Mouse (Mus musculus) ES-E14 (cell line): ENCODE measurements around the gene Gm4869. TPM values are rescaled to one million over a fixed set of nuclear protein-coding genes. Genes with fewer than 3 reads are reported as not detected.

Source experiments
- DNase-seq: peaks from one replicate; pipeline ENCODE4 v3.0.0-alpha.2; 2013; ENCODE audit warnings: low read depth, low spot score
- H3K27ac ChIP-seq: 2 replicates; pipeline ENCODE4 v1.5.1; 2012; ENCODE audit warnings: low read depth, mild to moderate bottlenecking, low read length, moderate library complexity, mixed read lengths; ENCODE audit not compliant: poor library complexity, insufficient read depth, severe bottlenecking
- H3K36me3 ChIP-seq: 2 replicates; pipeline ENCODE4 v1.6.1; 2012; ENCODE audit warnings: mild to moderate bottlenecking, low read length, moderate library complexity, mixed read lengths; ENCODE audit not compliant: control insufficient read depth, poor library complexity, insufficient read depth, severe bottlenecking
- H3K4me1 ChIP-seq, 2 experiments: fragments of 150-350 bp in 1 of 2; sonication (generic) in 1 of 2; 2 replicates each; pipeline ENCODE4 v1.6.1; 2012; ENCODE audit warnings: low read length in 2 of 2, mild to moderate bottlenecking in 1 of 2, mixed read lengths in 1 of 2; ENCODE audit not compliant: control insufficient read depth in 2 of 2, insufficient read depth in 2 of 2, poor library complexity in 1 of 2
- H3K4me3 ChIP-seq, 2 experiments: fragments of 150-350 bp in 1 of 2; sonication (generic) in 1 of 2; 2 replicates each; pipeline ENCODE4 v1.5.1; 2012; ENCODE audit warnings: low read length in 2 of 2, low read depth in 1 of 2, mild to moderate bottlenecking in 1 of 2, mixed read lengths in 1 of 2; ENCODE audit not compliant: insufficient read depth in 1 of 2, poor library complexity in 1 of 2, severe bottlenecking in 1 of 2
- H3K9ac ChIP-seq: 2 replicates; pipeline ENCODE4 v1.6.1; 2012; ENCODE audit warnings: low read depth, mild to moderate bottlenecking, low read length, mixed read lengths; ENCODE audit not compliant: poor library complexity, insufficient read depth, severe bottlenecking
- H3K9me3 ChIP-seq: fragments of 150-350 bp; sonication (generic); 2 replicates; pipeline ENCODE4 v1.6.1; 2012; ENCODE audit warnings: low read depth, mild to moderate bottlenecking, low read length; ENCODE audit not compliant: control insufficient read depth, insufficient read depth
- CHD2 ChIP-seq: IDR thresholded peaks from 2 replicates; pipeline ENCODE4 v1.6.1; 2014; ENCODE audit warnings: mild to moderate bottlenecking, low read depth, low read length, inconsistent platforms
- HCFC1 ChIP-seq: IDR thresholded peaks from 2 replicates; pipeline ENCODE4 v1.6.1; 2012; ENCODE audit warnings: low read length, inconsistent platforms, borderline replicate concordance; ENCODE audit not compliant: insufficient read depth
- MAFK ChIP-seq: IDR thresholded peaks from 2 replicates; pipeline ENCODE4 v1.6.1; 2014; ENCODE audit warnings: mild to moderate bottlenecking, low read depth, low read length, inconsistent platforms; ENCODE audit not compliant: insufficient read depth
- ZC3H11A ChIP-seq: IDR thresholded peaks from 2 replicates; pipeline ENCODE4 v1.6.1; 2012; ENCODE audit warnings: low read depth, mild to moderate bottlenecking, inconsistent platforms, low read length, borderline replicate concordance
- ZNF384 ChIP-seq: IDR thresholded peaks from 2 replicates; pipeline ENCODE4 v1.6.1; 2012; ENCODE audit warnings: low read depth, low read length, inconsistent platforms
- in situ Hi-C, 2 experiments: fragments of 600-800 bp; cut with MboI; formaldehyde crosslinking; loops; one replicate each; pipeline ENCODE4 v1.15.1; 2025; ENCODE audit warnings: low sequenced_read_pairs in 2 of 2, inconsistent platforms in 1 of 2; ENCODE audit not compliant: unreplicated experiment in 2 of 2
- total RNA-seq: library from RNA; depleted of rRNA; stranded (reverse); fragments of 300-350 nt; gene quantifications from 2 replicates; pipeline ENCODE4 v1.2.3, GENCODE M21; 2012

The Gm4869 gene
- total RNA-seq, 1 experiment = 0.13 TPM

- Histone ChIP-seq H3K4me3 (no peak overlapping the region), H3K4me1 (peaks cover 0 to 18% of the 10 kb centered on the region in 2 experiments; a peak in 2 of 4 replicates), H3K9ac (no peak overlapping the region), H3K9me3 (no peaks in the 10 kb centered on the region), H3K27ac (no peak overlapping the region), H3K36me3 (no peaks in the 10 kb centered on the region)
- no peak for DNase-seq
- TF ChIP-seq ZC3H11A = no peak
- no peak for TF ChIP-seq HCFC1
- TF ChIP-seq CHD2 = no peak
- TF ChIP-seq ZNF384 = no peak
- no peak for TF ChIP-seq MAFK
- in situ Hi-C loops = no loop called here
These were observed 72.4 kb downstream of the Gm4869 start for GRCm38 (mm10) chr5:140517921-140518230.

GRCm38 (mm10) chr5:140521196-140521595, 75.8 kb downstream of the Gm4869 start:
- peaks cover 0 to 13% of the 10 kb centered on the region in 2 experiments; a peak in 2 of 4 replicates for H3K4me1 ChIP-seq
- no peak overlapping the region for H3K9ac ChIP-seq
- H3K9me3 ChIP-seq = no peaks in the 10 kb centered on the region
- no peak overlapping the region for H3K4me3 ChIP-seq
- peaks cover 7% of the 10 kb centered on the region for H3K36me3 ChIP-seq
- in situ Hi-C loops = no loop called here
- DNase-seq = no peak
- no peak overlapping the region for H3K27ac ChIP-seq
- TF ChIP-seq MAFK = no peak
- TF ChIP-seq HCFC1 = no peak
- TF ChIP-seq ZC3H11A = no peak
- TF ChIP-seq CHD2 = no peak
- TF ChIP-seq ZNF384 = no peak

- DNase-seq = no peak
- TF ChIP-seq ZC3H11A (no peak), ZNF384 (no peak), MAFK (no peak), CHD2 (no peak), HCFC1 (no peak)
- Histone ChIP-seq H3K27ac (no peak overlapping the region), H3K9ac (no peak overlapping the region), H3K4me1 (peaks cover 0 to 6% of the 10 kb centered on the region in 2 experiments; a peak in 1 of 4 replicates), H3K36me3 (peaks cover 7% of the 10 kb centered on the region), H3K9me3 (peaks cover 9% of the 10 kb centered on the region; the same call in 1 of the 2 replicates), H3K4me3 (no peak overlapping the region)
- in situ Hi-C loops = no loop called here
These were observed 81.3 kb downstream of the Gm4869 start for GRCm38 (mm10) chr5:140526754-140527153.

- DNase-seq = no peak
- in situ Hi-C loops = loop anchor here in 1 of 2 experiments (5.0 kb wide), 1 partner anchor 61 kb away; no protein-coding TSS in a partner anchor
- H3K27ac ChIP-seq = no peak overlapping the region
- H3K9me3 ChIP-seq = peaks cover 1% of the 10 kb centered on the region; the same call in 1 of the 2 replicates
- H3K9ac ChIP-seq = no peak overlapping the region
- TF ChIP-seq ZC3H11A (no peak), MAFK (no peak), HCFC1 (no peak), CHD2 (no peak), ZNF384 (no peak)
- H3K4me1 ChIP-seq = no peaks in the 10 kb centered on the region
- H3K4me3 ChIP-seq = no peak overlapping the region
- no peaks in the 10 kb centered on the region for H3K36me3 ChIP-seq
These were observed 92.8 kb downstream of the Gm4869 start for GRCm38 (mm10) chr5:140538111-140538683.

GRCm38 (mm10) chr5:140540106-140540505, 94.7 kb downstream of the Gm4869 start:
- Histone ChIP-seq H3K27ac (no peak overlapping the region), H3K4me3 (no peak overlapping the region), H3K36me3 (no peaks in the 10 kb centered on the region), H3K9me3 (peaks cover under 1% of the 10 kb centered on the region; the same call in 1 of the 2 replicates), H3K9ac (no peak overlapping the region), H3K4me1 (no peaks in the 10 kb centered on the region)
- DNase-seq = peak; percentile 80
- in situ Hi-C loops = loop anchor here (5.0 to 10.0 kb wide), 2 partner anchors 75 to 77 kb away; no protein-coding TSS in a partner anchor
- TF ChIP-seq ZNF384 = no peak
- peak; percentile 93 for TF ChIP-seq ZC3H11A
